8 mouse cellular contexts compared by ENCODE assay signal in the genomic region with DNA sequence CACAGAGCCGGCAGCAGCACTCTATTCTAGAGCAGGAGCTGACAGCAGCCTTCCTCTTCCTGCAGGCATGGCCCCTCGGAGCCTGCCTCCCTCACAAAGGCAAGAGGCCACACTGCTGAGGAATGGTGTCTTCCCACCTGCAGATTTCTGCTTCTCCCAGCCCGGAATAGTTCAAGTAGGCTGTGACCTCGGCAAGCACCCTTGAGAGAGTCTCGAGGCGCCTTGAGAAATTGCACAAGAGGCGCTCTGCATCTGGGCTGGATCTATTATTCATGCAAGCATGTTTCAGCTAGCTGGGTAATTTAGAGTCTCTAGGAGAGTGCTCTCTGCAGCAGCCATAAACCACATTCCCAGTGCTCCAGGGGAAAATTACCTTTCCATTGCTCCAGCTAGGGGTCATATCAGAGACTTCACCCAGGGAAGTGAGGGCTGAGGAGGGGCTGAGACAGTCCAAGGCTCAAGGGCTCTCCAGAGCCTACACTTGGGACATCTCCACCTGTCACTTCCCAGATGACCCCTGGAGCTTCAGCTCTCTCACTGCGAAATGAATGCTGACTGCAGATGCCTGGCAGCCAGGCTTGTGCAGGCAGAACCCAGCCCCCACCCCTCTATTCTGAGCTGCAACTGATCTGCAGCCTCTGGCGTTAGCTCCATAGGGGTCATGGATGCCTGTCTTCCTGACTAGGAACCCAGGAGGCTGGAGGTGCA.
A peak's percentile ranks its signal among the peaks of the same experiment; 100 is the strongest.
DNase-seq lines count a peak whose midpoint lies in the region; ATAC-seq lines count a peak whose summit lies in the region.

No protein-coding gene starts in this region.

- H3K4me1 ChIP-seq in embryonic facial prominence, embryonic 10.5 days, result peaks cover 22% of the 10 kb centered on the region
- peaks cover 8% of the 10 kb centered on the region; the same call in 1 of the 2 replicates for H3K4me1 ChIP-seq in intestine, embryonic 15.5 days (replicated peaks)

- peak overlapping the region; percentile 40 for H3K4me3 ChIP-seq in embryonic facial prominence, embryonic 10.5 days
- H3K4me3 ChIP-seq in intestine, embryonic 15.5 days (replicated peaks), result no peak overlapping the region

- no peak overlapping the region for H3K9ac ChIP-seq in intestine, embryonic 15.5 days

- peak; percentile 73 for ATAC-seq in intestine, embryonic 15.5 days
- ATAC-seq in inflammation-experienced regulatory T-cells, adult 6 months, result no peak

- no peaks in the 10 kb centered on the region for H3K36me3 ChIP-seq in embryonic facial prominence, embryonic 10.5 days (replicated peaks)
- H3K36me3 ChIP-seq in intestine, embryonic 15.5 days, result no peaks in the 10 kb centered on the region

- WGBS in embryonic facial prominence, embryonic 10.5 days, result 6% methylated on average over 9 of the region's 9 CpGs
- WGBS in intestine, embryonic 15.5 days, result 4% methylated on average over 9 of the region's 9 CpGs

- no peaks in the 10 kb centered on the region for H3K9me3 ChIP-seq in embryonic facial prominence, embryonic 10.5 days
- H3K9me3 ChIP-seq in intestine, embryonic 15.5 days, result no peaks in the 10 kb centered on the region

- H3K27ac ChIP-seq in embryonic facial prominence, embryonic 10.5 days (replicated peaks), result peak overlapping the region; percentile 58; the same call in 1 of the 2 replicates
- peak overlapping the region; percentile 51 for H3K27ac ChIP-seq in intestine, embryonic 15.5 days

- DNase-seq in left cerebral cortex, adult 11 months (ENCODE audit: low spot score), result peak; percentile 66
- no peak for DNase-seq in left cerebral cortex, postnatal 4 days
- DNase-seq in embryonic facial prominence, embryonic 10.5 days (ENCODE audit: low spot score), result peak; percentile 28
- peak; percentile 71 for DNase-seq in lung, postnatal 10 days
- DNase-seq in right cerebral cortex, postnatal 14 days, result peak; percentile 22
- no peak for DNase-seq in liver

- intact Hi-C loops in left cerebral cortex, postnatal 4 days (cut with DNase I), result loop anchor here (10.0 kb wide), 2 partner anchors 255 to 585 kb away; no protein-coding TSS in a partner anchor

- peaks cover 20% of the 10 kb centered on the region for H3K27me3 ChIP-seq in embryonic facial prominence, embryonic 10.5 days (replicated peaks; ENCODE audit: low read depth, poor library complexity, severe bottlenecking)
- H3K27me3 ChIP-seq in intestine, embryonic 15.5 days (replicated peaks), result no peaks in the 10 kb centered on the region

- peak overlapping the region; percentile 45 for H3K4me2 ChIP-seq in intestine, embryonic 15.5 days (replicated peaks)

Comparison
In these comparisons a context has a peak if more than half of its experiments do, and no peak if none do; other contexts are left out.
1. DNase-seq: peak in left cerebral cortex, adult 11 months (single experiment), embryonic facial prominence, embryonic 10.5 days (single experiment), lung, postnatal 10 days (single experiment) and right cerebral cortex, postnatal 14 days (single experiment); none in left cerebral cortex, postnatal 4 days (single experiment) and liver (single experiment).